Mouse (Mus musculus) liver, embryonic 13.5 days (tissue): ENCODE results near the gene Prss54. TPM values are rescaled to one million over a fixed set of nuclear protein-coding genes. Genes with fewer than 3 reads are reported as not detected.
"Not testable (repeated sequence)": the region's sequence is repeated elsewhere in the genome, so short reads cannot be mapped to it uniquely, and the experiment has no call there.

ENCODE experiments used
- ATAC-seq: fragments of 200-750 bp; cut with Nextera tagmentation; 2 replicates; pipeline ENCODE4 v1.8.0; 2017; ENCODE audit warnings: low read depth, mild to moderate bottlenecking, moderate number of reproducible peaks, moderate library complexity
- DNase-seq: peaks from one replicate; pipeline ENCODE4 v3.0.0; 2022
- H3K27ac ChIP-seq: fragments of 300-500 bp; sonication (generic); 2 replicates; pipeline ENCODE4 v1.5.1; 2015; ENCODE audit warnings: moderate library complexity, mild to moderate bottlenecking, inconsistent platforms
- H3K27me3 ChIP-seq: fragments of 300-500 bp; sonication (generic); 2 replicates; pipeline ENCODE4 v1.6.1; 2015; ENCODE audit warnings: mild to moderate bottlenecking, inconsistent platforms
- H3K36me3 ChIP-seq: fragments of 300-500 bp; sonication (generic); 2 replicates; pipeline ENCODE4 v1.6.1; 2015; ENCODE audit warnings: mild to moderate bottlenecking, inconsistent platforms
- H3K4me1 ChIP-seq: fragments of 300-500 bp; sonication (generic); replicated peaks from 2 replicates; pipeline ENCODE4 v1.6.1; 2015; ENCODE audit warnings: inconsistent platforms
- H3K4me2 ChIP-seq: fragments of 300-500 bp; sonication (generic); 2 replicates; pipeline ENCODE4 v1.6.1; 2015; ENCODE audit warnings: inconsistent platforms, mild to moderate bottlenecking, moderate library complexity
- H3K4me3 ChIP-seq: fragments of 300-500 bp; sonication (generic); replicated peaks from 2 replicates; pipeline ENCODE4 v1.5.1; 2015; ENCODE audit warnings: mild to moderate bottlenecking, inconsistent platforms
- H3K9ac ChIP-seq: fragments of 300-500 bp; sonication (generic); 2 replicates; pipeline ENCODE4 v1.6.1; 2015; ENCODE audit warnings: mild to moderate bottlenecking, inconsistent platforms
- H3K9me3 ChIP-seq: fragments of 300-500 bp; sonication (generic); replicated peaks from 2 replicates; pipeline ENCODE4 v1.6.1; 2016; ENCODE audit warnings: inconsistent platforms
- WGBS: fragments of 180-500 bp; shearing (Covaris S2); methylation state at CpG from one replicate; pipeline ENCODE4 v1.1.7; 2015; ENCODE audit not compliant: insufficient replicate concordance; 5-methylcytosine and 5-hydroxymethylcytosine counted together
- polyA plus RNA-seq: library from polyadenylated mRNA; unstranded; fragments of >200 nt; fragmentation: Nextera tagmentation; extraction: Ambion mirVana; gene quantifications from 2 replicates; pipeline ENCODE4 v1.2.1, GENCODE M21; 2015

The Prss54 gene
- polyA plus RNA-seq = not detected in 2 replicates

GRCm38 (mm10) chr8:95576240-95576639 lies at the start of gene Prss54:
TSS of gene Prss54 (minus strand) at chr8:95576340.
- no peaks in the 10 kb centered on the region for H3K36me3 ChIP-seq
- DNase-seq (no peak), ATAC-seq (no peak)
- no peaks in the 10 kb centered on the region for H3K4me1 ChIP-seq
- H3K4me2 ChIP-seq = no peak within 1 kb of the TSS
- H3K9ac ChIP-seq = no peak within 1 kb of the TSS
- H3K27ac ChIP-seq = no peak within 1 kb of the TSS
- 71% methylated on average over 10 of the region's 10 CpGs for WGBS
- no peak within 1 kb of the TSS for H3K4me3 ChIP-seq
- no peaks in the 10 kb centered on the region for H3K9me3 ChIP-seq
- H3K27me3 ChIP-seq = no peaks in the 10 kb centered on the region

- no peak overlapping the region for H3K9ac ChIP-seq
- no peaks in the 10 kb centered on the region for H3K9me3 ChIP-seq
- H3K36me3 ChIP-seq = no peaks in the 10 kb centered on the region
- H3K27me3 ChIP-seq = peaks cover 28% of the 10 kb centered on the region; the same call in 1 of the 2 replicates
- ATAC-seq = no peak
- 57% methylated on average over 2 of the region's 2 CpGs for WGBS
- H3K27ac ChIP-seq = no peak overlapping the region
- no peak overlapping the region for H3K4me3 ChIP-seq
- H3K4me1 ChIP-seq = no peaks in the 10 kb centered on the region
- DNase-seq = no peak
- H3K4me2 ChIP-seq = no peak overlapping the region
Measured at GRCm38 (mm10) chr8:95624833-95625232, 48.7 kb upstream of the Prss54 start.

GRCm38 (mm10) chr8:95620046-95620445 lies 43.9 kb upstream of the Prss54 start:
- no peak overlapping the region for H3K4me2 ChIP-seq
- no peaks in the 10 kb centered on the region for H3K9me3 ChIP-seq
- H3K27me3 ChIP-seq = peaks cover 14% of the 10 kb centered on the region; the same call in 1 of the 2 replicates
- no peak overlapping the region for H3K27ac ChIP-seq
- H3K4me3 ChIP-seq = no peak overlapping the region
- DNase-seq (no peak), ATAC-seq (no peak)
- no peak overlapping the region for H3K9ac ChIP-seq
- no peaks in the 10 kb centered on the region for H3K4me1 ChIP-seq
- WGBS = 82% methylated on average over 2 of the region's 2 CpGs
- no peaks in the 10 kb centered on the region for H3K36me3 ChIP-seq

GRCm38 (mm10) chr8:95616383-95616782 lies 40.2 kb upstream of the Prss54 start:
- Histone ChIP-seq H3K36me3 (no peaks in the 10 kb centered on the region), H3K4me3 (no peak overlapping the region), H3K9me3 (no peaks in the 10 kb centered on the region), H3K9ac (no peak overlapping the region), H3K4me2 (no peak overlapping the region), H3K4me1 (0 out of 2 replicates have a peak, but pooled peaks cover under 1% of the 10 kb centered on the region), H3K27me3 (peaks cover 24% of the 10 kb centered on the region; the same call in 1 of the 2 replicates), H3K27ac (no peak overlapping the region)
- ATAC-seq (no peak), DNase-seq (no peak)
- 73% methylated on average over 7 of the region's 7 CpGs for WGBS

- no peak for ATAC-seq
- no peaks in the 10 kb centered on the region for H3K9me3 ChIP-seq
- no peak overlapping the region for H3K27ac ChIP-seq
- peaks cover 11% of the 10 kb centered on the region for H3K4me1 ChIP-seq
- DNase-seq = no peak
- H3K4me3 ChIP-seq = no peak overlapping the region
- H3K27me3 ChIP-seq = peaks cover 22% of the 10 kb centered on the region; the same call in 1 of the 2 replicates
- H3K4me2 ChIP-seq = no peak overlapping the region
- H3K36me3 ChIP-seq = no peaks in the 10 kb centered on the region
- WGBS = 63% methylated on average over 5 of the region's 5 CpGs
- no peak overlapping the region for H3K9ac ChIP-seq
Measured at GRCm38 (mm10) chr8:95611769-95612168, 35.6 kb upstream of the Prss54 start.

- Histone ChIP-seq H3K4me1 (peaks cover 11% of the 10 kb centered on the region), H3K4me2 (peak overlapping the region; percentile 34; the same call in 1 of the 2 replicates), H3K9me3 (no peaks in the 10 kb centered on the region), H3K4me3 (no peak overlapping the region), H3K27ac (no peak overlapping the region; the same call in 1 of the 2 replicates), H3K9ac (no peak overlapping the region), H3K36me3 (no peaks in the 10 kb centered on the region), H3K27me3 (peaks cover 22% of the 10 kb centered on the region; the same call in 1 of the 2 replicates)
- 40% methylated on average over 14 of the region's 14 CpGs for WGBS
- DNase-seq (peak; percentile 53), ATAC-seq (peak; percentile 91)
Measured at GRCm38 (mm10) chr8:95610749-95611148, 34.6 kb upstream of the Prss54 start.

- 69% methylated on average over 5 of the region's 5 CpGs for WGBS
- Histone ChIP-seq H3K9me3 (no peaks in the 10 kb centered on the region), H3K27me3 (peaks cover 22% of the 10 kb centered on the region; the same call in 1 of the 2 replicates), H3K9ac (no peak overlapping the region), H3K36me3 (no peaks in the 10 kb centered on the region), H3K27ac (no peak overlapping the region), H3K4me2 (no peak overlapping the region), H3K4me3 (no peak overlapping the region), H3K4me1 (peaks cover 11% of the 10 kb centered on the region)
- no peak for ATAC-seq
- no peak for DNase-seq
Measured at GRCm38 (mm10) chr8:95609406-95609805, 33.3 kb upstream of the Prss54 start.

GRCm38 (mm10) chr8:95607210-95607609 lies 31.1 kb upstream of the Prss54 start:
- peaks cover 9% of the 10 kb centered on the region; the same call in 1 of the 2 replicates for H3K27me3 ChIP-seq
- peaks cover 11% of the 10 kb centered on the region for H3K4me1 ChIP-seq
- no peak overlapping the region for H3K4me2 ChIP-seq
- H3K27ac ChIP-seq = no peak overlapping the region
- ATAC-seq = no peak
- H3K9me3 ChIP-seq = no peaks in the 10 kb centered on the region
- H3K4me3 ChIP-seq = no peak overlapping the region
- H3K9ac ChIP-seq = no peak overlapping the region
- H3K36me3 ChIP-seq = no peaks in the 10 kb centered on the region
- DNase-seq = no peak
- WGBS = 51% methylated on average over 9 of the region's 9 CpGs

- H3K4me1 ChIP-seq = peaks cover 11% of the 10 kb centered on the region
- H3K4me2 ChIP-seq, H3K36me3 ChIP-seq, H3K27me3 ChIP-seq, H3K9ac ChIP-seq, DNase-seq, H3K4me3 ChIP-seq, H3K27ac ChIP-seq, H3K9me3 ChIP-seq, ATAC-seq: not testable (repeated sequence)
- 18% methylated on average over 4 of the region's 5 CpGs for WGBS
Measured at GRCm38 (mm10) chr8:95606509-95606908, 30.4 kb upstream of the Prss54 start.

- Histone ChIP-seq H3K4me3 (no peak overlapping the region), H3K9me3 (no peaks in the 10 kb centered on the region), H3K27ac (no peak overlapping the region), H3K4me1 (peaks cover under 1% of the 10 kb centered on the region; the same call in 1 of the 2 replicates), H3K27me3 (no peaks in the 10 kb centered on the region), H3K4me2 (no peak overlapping the region), H3K36me3 (no peaks in the 10 kb centered on the region), H3K9ac (no peak overlapping the region)
- DNase-seq = no peak
- WGBS = 55% methylated on average over 2 of the region's 2 CpGs
- no peak for ATAC-seq
Measured at GRCm38 (mm10) chr8:95602168-95602567, 26.0 kb upstream of the Prss54 start.

GRCm38 (mm10) chr8:95601306-95601705 lies 25.2 kb upstream of the Prss54 start:
- no peak overlapping the region for H3K9ac ChIP-seq
- no peaks in the 10 kb centered on the region for H3K9me3 ChIP-seq
- H3K36me3 ChIP-seq = no peaks in the 10 kb centered on the region
- no peak for ATAC-seq
- H3K27me3 ChIP-seq = no peaks in the 10 kb centered on the region
- 60% methylated on average over 15 of the region's 15 CpGs for WGBS
- DNase-seq = no peak
- H3K27ac ChIP-seq = no peak overlapping the region
- no peak overlapping the region for H3K4me2 ChIP-seq
- peaks cover 9% of the 10 kb centered on the region for H3K4me1 ChIP-seq
- H3K4me3 ChIP-seq = no peak overlapping the region

GRCm38 (mm10) chr8:95599861-95600260 lies 23.7 kb upstream of the Prss54 start:
- Histone ChIP-seq H3K9ac (no peak overlapping the region), H3K36me3 (no peaks in the 10 kb centered on the region), H3K4me1 (peaks cover 9% of the 10 kb centered on the region), H3K27ac (no peak overlapping the region), H3K4me3 (no peak overlapping the region), H3K4me2 (no peak overlapping the region), H3K27me3 (no peaks in the 10 kb centered on the region), H3K9me3 (no peaks in the 10 kb centered on the region)
- DNase-seq (peak; percentile 15), ATAC-seq (no peak)
- 12% methylated on average over 11 of the region's 11 CpGs for WGBS
